Mouse (Mus musculus): ENCODE data around the gene Zfp273. TPM values are rescaled to one million over a fixed set of nuclear protein-coding genes. Genes with fewer than 3 reads are reported as not detected.

Zfp273 gene
- 6.7 TPM for polyA plus RNA-seq (2017; shearing (Covaris generic))

DNA sequence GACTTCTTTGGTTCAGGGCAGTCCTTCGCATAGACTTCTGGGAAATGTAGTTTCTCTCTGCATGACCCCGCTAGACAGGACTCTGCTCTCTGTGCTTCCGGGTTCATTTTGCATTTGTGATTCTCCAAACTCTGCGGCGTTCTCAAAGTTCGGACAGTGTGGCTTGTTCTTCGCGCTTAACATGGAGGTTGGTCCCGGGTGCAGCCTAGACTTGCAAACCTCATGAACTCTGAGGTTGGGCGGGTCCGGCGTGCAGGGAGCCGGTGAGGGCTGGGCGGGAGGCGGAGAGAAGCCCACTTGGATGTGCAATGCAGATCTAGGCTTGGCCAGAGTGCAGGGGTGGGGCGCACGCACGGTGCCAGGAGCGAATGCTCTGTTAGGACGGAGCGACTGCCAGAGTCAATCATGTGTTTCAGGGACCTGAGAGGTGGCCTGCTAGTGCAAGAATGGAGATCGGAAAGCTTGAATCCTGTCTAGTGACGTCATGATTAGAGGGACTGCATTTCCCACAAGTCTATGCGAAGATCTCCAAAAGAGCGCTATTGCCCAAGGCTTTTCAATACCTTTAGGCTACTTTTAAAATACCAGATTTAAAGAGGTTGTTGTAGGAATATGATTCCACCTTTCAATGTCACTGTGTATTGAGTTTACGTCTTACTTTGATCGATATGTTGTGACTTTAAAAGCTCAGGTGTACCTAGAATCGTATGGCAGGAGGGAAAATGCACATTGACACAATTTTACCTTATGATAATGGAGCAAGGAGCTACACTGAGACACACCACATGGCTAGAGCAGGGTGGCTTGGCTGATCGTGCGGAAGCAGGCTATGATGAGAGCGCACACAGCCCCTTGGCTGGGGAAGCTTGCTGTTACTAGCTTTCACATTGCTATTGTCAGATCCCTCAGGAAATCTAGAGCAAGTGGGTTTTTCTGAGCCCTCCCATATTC, at the start of gene Zfp273:
TSS of gene Zfp273 (plus strand) at position 31 of the 951 bp plus-strand sequence.

DNA sequence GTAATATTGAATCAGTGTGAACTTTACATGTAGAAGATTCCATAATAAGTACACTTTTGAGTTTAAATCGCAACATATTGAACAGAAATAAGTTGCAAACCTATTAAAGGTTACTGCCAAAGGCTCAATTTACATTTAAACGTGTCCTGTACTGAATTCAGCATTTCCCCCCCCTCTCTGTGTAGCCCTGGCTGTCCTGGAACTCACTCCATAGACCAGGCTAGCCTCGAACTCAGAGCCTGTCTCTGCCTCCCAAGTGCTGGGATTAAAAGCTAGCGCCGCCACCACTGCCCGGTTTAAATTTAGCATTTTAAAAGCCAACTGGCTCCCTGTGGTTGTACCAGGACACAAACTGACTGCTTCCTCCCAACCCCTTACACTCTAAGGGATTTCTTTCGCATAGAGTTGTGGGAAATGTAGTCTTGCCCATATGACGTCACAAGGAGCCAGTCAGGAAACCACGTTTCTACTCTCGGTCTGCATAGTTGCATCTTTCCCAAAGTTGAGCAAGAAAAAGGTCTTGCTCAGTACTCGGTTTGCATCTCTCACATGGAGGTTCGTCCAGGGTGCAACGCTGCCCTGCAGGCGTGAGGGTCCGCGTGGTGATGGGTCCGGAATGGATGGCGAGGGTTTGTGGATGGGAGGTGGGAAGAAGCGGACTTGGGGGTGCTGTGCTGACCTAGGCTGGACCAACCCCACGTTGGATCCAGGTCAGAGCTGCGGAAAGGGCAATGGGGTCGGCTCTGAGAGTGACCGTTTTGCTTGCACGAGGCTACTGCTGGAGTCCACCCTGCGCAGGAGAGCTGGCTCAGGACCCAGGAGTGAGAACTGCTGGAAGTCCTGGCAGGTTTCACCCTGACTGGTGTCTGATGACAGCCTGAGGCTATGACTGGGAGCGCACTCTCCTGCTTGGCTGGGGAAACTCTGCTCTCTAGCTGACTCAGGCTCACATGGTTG, 34.0 kb upstream of the Zfp273 start, which contains the start of gene Zfp493:
TSS of gene Zfp493 (plus strand) at position 429 of the 957 bp plus-strand sequence.

DNA sequence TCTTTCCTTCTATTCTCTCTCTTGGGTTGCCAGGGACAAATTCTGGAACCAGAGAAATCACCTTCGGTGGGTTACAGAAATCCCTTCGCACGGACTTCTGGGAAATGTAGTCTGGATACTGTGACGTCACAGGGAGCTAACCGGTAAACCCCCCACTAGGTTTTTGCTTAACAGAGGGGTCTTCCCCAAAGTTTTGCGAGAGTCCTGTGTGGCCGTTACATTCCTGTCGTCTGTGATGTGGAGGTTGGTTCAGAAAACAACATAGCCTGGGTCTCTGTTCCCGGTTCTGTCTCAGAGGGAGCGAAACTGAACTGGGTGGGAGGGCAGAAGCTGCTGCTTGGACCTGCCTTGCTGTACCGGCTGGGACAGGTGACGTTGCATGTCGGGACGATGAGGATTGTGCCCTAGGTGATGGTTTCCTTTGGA, 17.4 kb downstream of the Zfp273 start, which contains the start of gene Gm10037:
TSS of gene Gm10037 (plus strand) at position 196 of the 426 bp plus-strand sequence.

DNA sequence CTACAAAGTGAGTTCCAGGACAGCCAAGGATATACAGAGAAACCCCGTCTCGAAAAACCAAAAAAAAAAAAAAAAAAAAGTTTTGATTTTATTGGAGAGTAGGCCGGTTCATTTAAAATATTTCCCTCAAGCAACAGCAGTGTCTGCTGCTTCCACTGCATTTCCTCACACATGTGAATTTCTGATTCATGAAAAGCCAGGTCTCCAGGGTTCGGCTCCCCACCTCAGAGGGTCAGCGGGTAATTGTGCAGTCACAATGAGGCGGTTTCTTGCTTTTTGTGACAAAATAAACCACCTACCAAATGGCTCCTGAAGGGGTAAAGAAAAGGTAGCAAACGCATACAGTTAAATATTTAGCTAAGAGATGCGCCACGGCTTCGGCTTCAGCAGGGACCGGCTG, 49.5 kb downstream of the Zfp273 start, which contains the start of gene BC048507:
TSS of gene BC048507 (plus strand) at position 301 of the 400 bp plus-strand sequence.

Other genes starting within 250 kb of the Zfp273 start
- 8.4 TPM for gene Zfp729b, start 204.0 kb upstream of the Zfp273 start, polyA plus RNA-seq (2017; shearing (Covaris generic))
- 5.3 TPM for gene Gm49345, start 176.0 kb upstream of the Zfp273 start, polyA plus RNA-seq (2017; shearing (Covaris generic))
- gene Zfp729a, start 175.9 kb upstream of the Zfp273 start, polyA plus RNA-seq (2017; shearing (Covaris generic)), result 11.5 TPM
- 24.9 TPM for gene Zfp738, start 126.7 kb upstream of the Zfp273 start, polyA plus RNA-seq (2017; shearing (Covaris generic))
- gene Zfp65, start 84.6 kb upstream of the Zfp273 start, polyA plus RNA-seq (2017; shearing (Covaris generic)), result 11.0 TPM
- 10.3 TPM for gene Zfp85, start 58.5 kb upstream of the Zfp273 start, polyA plus RNA-seq (2017; shearing (Covaris generic))
- gene Zfp493, start 34.0 kb upstream of the Zfp273 start, polyA plus RNA-seq (2017; shearing (Covaris generic)), result 2.2 TPM
- gene Gm10037, start 17.4 kb downstream of the Zfp273 start, polyA plus RNA-seq (2017; shearing (Covaris generic)), result 1.0 TPM
- not detected for gene BC048507, start 49.6 kb downstream of the Zfp273 start, polyA plus RNA-seq (2017; shearing (Covaris generic))

Data from inflammation-experienced regulatory T-cells, adult 16 weeks (primary cell).